Mouse (Mus musculus): ENCODE results near the gene Xdh. TPM values are rescaled to one million over a fixed set of nuclear protein-coding genes. Genes with fewer than 3 reads are reported as not detected.

Xdh gene
- polyA plus RNA-seq (2015; fragmentation: Illumina TruSeq; extraction: RNeasy Lipid Tissue Mini Kit (QIAGEN cat#74804); ENCODE audit: low read depth, low replicate concordance) = 2.9 TPM

GRCm38 (mm10) chr17:73950062-73950735 lies at the start of gene Xdh:
Xdh (minus strand) TSS chr17:73950196.

Other genes with a start within 250 kb of the Xdh start
- 23.6 TPM for gene Galnt14, start 239.7 kb downstream of the Xdh start, polyA plus RNA-seq (2015; fragmentation: Illumina TruSeq; extraction: RNeasy Lipid Tissue Mini Kit (QIAGEN cat#74804); ENCODE audit: low read depth, low replicate concordance)
- 64.8 TPM for gene Ehd3, start 146.1 kb downstream of the Xdh start, polyA plus RNA-seq (2015; fragmentation: Illumina TruSeq; extraction: RNeasy Lipid Tissue Mini Kit (QIAGEN cat#74804); ENCODE audit: low read depth, low replicate concordance)
- gene Srd5a2, start 97.7 kb upstream of the Xdh start, polyA plus RNA-seq (2015; fragmentation: Illumina TruSeq; extraction: RNeasy Lipid Tissue Mini Kit (QIAGEN cat#74804); ENCODE audit: low read depth, low replicate concordance) = not detected

Data from brain, adult 10 weeks (tissue).